Mouse (Mus musculus) heart, adult 2 months (tissue): ENCODE results near the gene Habp2. TPM values are rescaled to one million over a fixed set of nuclear protein-coding genes. Genes with fewer than 3 reads are reported as not detected.

Experiments used
- DNase-seq, 2 experiments: peaks; one replicate each; pipeline ENCODE4 v3.0.0; 2021
- H3K27ac ChIP-seq: fragments of 200-600 bp; 2 replicates; pipeline ENCODE4 v1.8.1; 2022
- H3K27me3 ChIP-seq: fragments of 200-500 bp; 2 replicates; pipeline ENCODE4 v1.6.1; 2012; ENCODE audit warnings: mild to moderate bottlenecking, low read length, inconsistent platforms, mixed read lengths; ENCODE audit not compliant: control insufficient read depth, insufficient read depth
- H3K36me3 ChIP-seq: fragments of 200-500 bp; 2 replicates; pipeline ENCODE4 v1.6.1; 2012; ENCODE audit warnings: low read length, inconsistent platforms; ENCODE audit not compliant: control insufficient read depth, insufficient read depth
- H3K4me1 ChIP-seq: fragments of 200-500 bp; 2 replicates; pipeline ENCODE4 v1.6.1; 2011; ENCODE audit warnings: low read length; ENCODE audit not compliant: control insufficient read depth, insufficient read depth
- H3K4me3 ChIP-seq: fragments of 200-600 bp; 2 replicates; pipeline ENCODE4 v1.8.1; 2022
- H3K79me2 ChIP-seq: fragments of 200-500 bp; replicated peaks from 2 replicates; pipeline ENCODE4 v1.6.1; 2012; ENCODE audit warnings: mild to moderate bottlenecking, inconsistent platforms, low read length, moderate library complexity, mixed read lengths; ENCODE audit not compliant: control insufficient read depth, insufficient read depth
- H3K9ac ChIP-seq: fragments of 200-500 bp; 2 replicates; pipeline ENCODE4 v1.6.1; 2012; ENCODE audit warnings: low read depth, mild to moderate bottlenecking, control low read depth, inconsistent platforms, low read length, mixed read lengths
- CTCF ChIP-seq: fragments of 200-600 bp; IDR thresholded peaks from 2 replicates; pipeline ENCODE4 v1.8.1; 2022; ENCODE audit warnings: antibody characterized with exemption, mild to moderate bottlenecking, moderate library complexity
- EP300 ChIP-seq: fragments of 200-500 bp; IDR thresholded peaks from 2 replicates; pipeline ENCODE4 v1.6.1; 2011; ENCODE audit warnings: low read depth, low read length, control low read depth; ENCODE audit not compliant: insufficient read depth
- POLR2A ChIP-seq: fragments of 200-500 bp; IDR thresholded peaks from 2 replicates; pipeline ENCODE4 v1.6.1; 2011; ENCODE audit warnings: mild to moderate bottlenecking, low read depth, low read length, control low read depth; ENCODE audit not compliant: insufficient read depth
- WGBS: fragments of 180-500 bp; shearing (Covaris S2); methylation state at CpG from one replicate; pipeline ENCODE4 v1.1.7; 2018; 5-methylcytosine and 5-hydroxymethylcytosine counted together
- intact Hi-C: fragments of 180-260 bp; cut with DNase I; formaldehyde crosslinking; loops from one replicate; pipeline ENCODE4 v1.15.1; 2025
- polyA plus RNA-seq: library from polyadenylated mRNA; depleted of rRNA; stranded (reverse); fragments of >200 nt; gene quantifications from 2 replicates; pipeline ENCODE4 v1.2.3, GENCODE M21; 2012
- total RNA-seq, 2 experiments: library from RNA; stranded (reverse); gene quantifications; 2 replicates each; pipeline ENCODE4 v1.2.3; 2021

The Habp2 gene
- total and polyA plus RNA-seq, 3 experiments, result not detected

- Histone ChIP-seq H3K27ac (no peak overlapping the region), H3K4me1 (no peaks in the 10 kb centered on the region), H3K9ac (no peak overlapping the region), H3K4me3 (no peak overlapping the region), H3K36me3 (no peaks in the 10 kb centered on the region), H3K27me3 (no peaks in the 10 kb centered on the region), H3K79me2 (no peaks in the 10 kb centered on the region)
- 55% methylated on average over 8 of the region's 8 CpGs for WGBS
- no peak for DNase-seq
- TF ChIP-seq POLR2A (no peak), CTCF (no peak), EP300 (no peak)
- intact Hi-C loops, result no loop called here
Measured at GRCm38 (mm10) chr19:56272081-56272480, 14.9 kb upstream of the Habp2 start.

GRCm38 (mm10) chr19:56277140-56277804 is 9.7 kb upstream of the Habp2 start:
- intact Hi-C loops, result no loop called here
- H3K9ac ChIP-seq, result no peak overlapping the region
- H3K79me2 ChIP-seq, result no peaks in the 10 kb centered on the region
- H3K36me3 ChIP-seq, result no peaks in the 10 kb centered on the region
- H3K4me1 ChIP-seq, result no peaks in the 10 kb centered on the region
- TF ChIP-seq EP300 (no peak), POLR2A (no peak), CTCF (peak; percentile 34)
- no peak for DNase-seq
- H3K4me3 ChIP-seq, result no peak overlapping the region
- no peak overlapping the region for H3K27ac ChIP-seq
- no peaks in the 10 kb centered on the region for H3K27me3 ChIP-seq
- WGBS, result 60% methylated on average over 3 of the region's 3 CpGs

- Histone ChIP-seq H3K27me3 (no peaks in the 10 kb centered on the region), H3K4me3 (no peak overlapping the region), H3K36me3 (no peaks in the 10 kb centered on the region), H3K9ac (no peak overlapping the region), H3K4me1 (no peaks in the 10 kb centered on the region), H3K27ac (no peak overlapping the region), H3K79me2 (no peaks in the 10 kb centered on the region)
- no peak for TF ChIP-seq POLR2A
- no peak for TF ChIP-seq EP300
- TF ChIP-seq CTCF, result no peak
- intact Hi-C loops, result no loop called here
- no peak for DNase-seq
- 81% methylated on average over 4 of the region's 4 CpGs for WGBS
Measured at GRCm38 (mm10) chr19:56277951-56278350, 9.0 kb upstream of the Habp2 start.

- TF ChIP-seq EP300 (no peak), CTCF (no peak), POLR2A (no peak)
- intact Hi-C loops, result no loop called here
- WGBS, result 86% methylated on average over 11 of the region's 11 CpGs
- Histone ChIP-seq H3K9ac (no peak overlapping the region), H3K27ac (no peak overlapping the region), H3K36me3 (no peaks in the 10 kb centered on the region), H3K27me3 (no peaks in the 10 kb centered on the region), H3K4me3 (no peak overlapping the region), H3K79me2 (no peaks in the 10 kb centered on the region), H3K4me1 (no peaks in the 10 kb centered on the region)
- no peak for DNase-seq
Measured at GRCm38 (mm10) chr19:56278366-56278765, 8.6 kb upstream of the Habp2 start.

GRCm38 (mm10) chr19:56285222-56285621 is 1.7 kb upstream of the Habp2 start:
- no peak for DNase-seq
- no peak overlapping the region for H3K27ac ChIP-seq
- H3K36me3 ChIP-seq, result no peaks in the 10 kb centered on the region
- H3K4me1 ChIP-seq, result no peaks in the 10 kb centered on the region
- H3K79me2 ChIP-seq, result no peaks in the 10 kb centered on the region
- TF ChIP-seq CTCF (no peak), POLR2A (no peak), EP300 (no peak)
- no peak overlapping the region for H3K9ac ChIP-seq
- WGBS, result 41% methylated on average over 4 of the region's 4 CpGs
- intact Hi-C loops, result no loop called here
- no peak overlapping the region for H3K4me3 ChIP-seq
- no peaks in the 10 kb centered on the region for H3K27me3 ChIP-seq

- Histone ChIP-seq H3K4me3 (no peak overlapping the region), H3K79me2 (no peaks in the 10 kb centered on the region), H3K4me1 (no peaks in the 10 kb centered on the region), H3K9ac (no peak overlapping the region), H3K27ac (no peak overlapping the region), H3K36me3 (no peaks in the 10 kb centered on the region), H3K27me3 (no peaks in the 10 kb centered on the region)
- 81% methylated on average over 15 of the region's 15 CpGs for WGBS
- TF ChIP-seq EP300 (no peak), POLR2A (no peak), CTCF (no peak)
- intact Hi-C loops, result no loop called here
- DNase-seq, result no peak
Measured at GRCm38 (mm10) chr19:56287580-56288367, 837 bp downstream of the Habp2 start.
